Mouse (Mus musculus) stomach, embryonic 14.5 days (tissue): ENCODE results near the gene Pcbd1. TPM values are rescaled to one million over a fixed set of nuclear protein-coding genes. Genes with fewer than 3 reads are reported as not detected.

ENCODE experiments used
- microRNA-seq: library from miRNA; unstranded; fragments of <30 nt; microRNA quantifications from one replicate; pipeline ENCODE4, GENCODE M21; 2016
- polyA plus RNA-seq: library from polyadenylated mRNA; unstranded; fragments of >200 nt; fragmentation: Nextera tagmentation; extraction: Ambion mirVana; gene quantifications from 2 replicates; pipeline ENCODE4 v1.2.1, GENCODE M21; 2014

Pcbd1 gene
- polyA plus RNA-seq, 1 experiment from 2014 or later: 105 TPM

Small RNA genes within 50 kb of the gene (microRNA-seq; reads per million reads assigned to microRNA genes)
- gene Gm44308: not detected

Other genes with a start within 250 kb of the Pcbd1 start
- gene Sgpl1, start 58.4 kb downstream of the Pcbd1 start, polyA plus RNA-seq: 62.3 and 63.6 TPM in 2 replicates
- gene Tbata, start 82.6 kb downstream of the Pcbd1 start, polyA plus RNA-seq: 0.22 TPM in 1 of 2 replicates, not detected in the other
- 0.98 and 1.4 TPM in 2 replicates for gene Adamts14, start 184.1 kb downstream of the Pcbd1 start, polyA plus RNA-seq
- gene Prf1, start 208.5 kb downstream of the Pcbd1 start, polyA plus RNA-seq: not detected in 2 replicates